Mouse (Mus musculus): ENCODE measurements at regions not wholly inside any gene's neighbourhood (a gene's known extent, or its start where the extent isn't known, plus 50 kb on each side); places are given as distances from the start of the nearest gene placed in this dataset.

- Histone ChIP-seq H3K36me3 (ENCODE audit: insufficient read depth, low read length) (no peaks in the 10 kb centered on the region), H3K9ac (replicated peaks; ENCODE audit: low read length, poor library complexity, severe bottlenecking) (no peak overlapping the region), H3K4me3 (ENCODE audit: low read depth, low read length) (no peak overlapping the region), H3K9me3 (ENCODE audit: low read length) (no peaks in the 10 kb centered on the region), H3K27ac (ENCODE audit: low read depth, low read length) (no peak overlapping the region), H3K4me1 (ENCODE audit: insufficient read depth, low read length) (no peaks in the 10 kb centered on the region), H3K4me2 (ENCODE audit: low read depth, low read length, poor library complexity, severe bottlenecking) (no peak overlapping the region), H3K27me3 (ENCODE audit: insufficient read depth, low read length) (no peaks in the 10 kb centered on the region)
- no peak for DNase-seq (ENCODE audit: low spot score)
- ATAC-seq (ENCODE audit: low FRiP score) = no peak
- 74% methylated on average over 7 of the region's 7 CpGs for WGBS
- TF ChIP-seq CTCF (IDR thresholded peaks at IDR 0.05) = no peak
Measured at GRCm38 (mm10) chr14:120170733-120171132, 104.7 kb upstream of the Mbnl2 start.

GRCm38 (mm10) chr14:120172058-120172457, 103.4 kb upstream of the Mbnl2 start:
- H3K4me3 ChIP-seq (ENCODE audit: low read depth, low read length) = no peak overlapping the region

GRCm38 (mm10) chr14:120172844-120173243, 102.6 kb upstream of the Mbnl2 start:
- WGBS = 91% methylated on average over 8 of the region's 8 CpGs
- DNase-seq (ENCODE audit: low spot score) (no peak), ATAC-seq (ENCODE audit: low FRiP score) (no peak)
- Histone ChIP-seq H3K9ac (replicated peaks; ENCODE audit: low read length, poor library complexity, severe bottlenecking) (no peak overlapping the region), H3K4me3 (ENCODE audit: low read depth, low read length) (no peak overlapping the region), H3K9me3 (ENCODE audit: low read length) (no peaks in the 10 kb centered on the region), H3K36me3 (ENCODE audit: insufficient read depth, low read length) (no peaks in the 10 kb centered on the region), H3K4me2 (ENCODE audit: low read depth, low read length, poor library complexity, severe bottlenecking) (no peak overlapping the region), H3K4me1 (ENCODE audit: insufficient read depth, low read length) (no peaks in the 10 kb centered on the region), H3K27ac (ENCODE audit: low read depth, low read length) (no peak overlapping the region), H3K27me3 (ENCODE audit: insufficient read depth, low read length) (no peaks in the 10 kb centered on the region)
- TF ChIP-seq CTCF (IDR thresholded peaks at IDR 0.05) = no peak

More at GRCm38 (mm10) chr14:120172058-120172457, 103.4 kb upstream of the Mbnl2 start:
- no peaks in the 10 kb centered on the region for H3K36me3 ChIP-seq (ENCODE audit: insufficient read depth, low read length)
- H3K27me3 ChIP-seq (ENCODE audit: insufficient read depth, low read length) = no peaks in the 10 kb centered on the region
- H3K9ac ChIP-seq (replicated peaks; ENCODE audit: low read length, poor library complexity, severe bottlenecking) = no peak overlapping the region
- ATAC-seq (ENCODE audit: low FRiP score) (no peak), DNase-seq (ENCODE audit: low spot score) (no peak)
- no peak overlapping the region for H3K4me2 ChIP-seq (ENCODE audit: low read depth, low read length, poor library complexity, severe bottlenecking)
- H3K27ac ChIP-seq (ENCODE audit: low read depth, low read length) = no peak overlapping the region
- H3K4me1 ChIP-seq (ENCODE audit: insufficient read depth, low read length) = no peaks in the 10 kb centered on the region
- no peak for TF ChIP-seq CTCF (IDR thresholded peaks at IDR 0.05)
- WGBS = 93% methylated on average over 4 of the region's 4 CpGs
- no peaks in the 10 kb centered on the region for H3K9me3 ChIP-seq (ENCODE audit: low read length)

GRCm38 (mm10) chr14:120174615-120175014, 100.9 kb upstream of the Mbnl2 start:
- no peak overlapping the region for H3K9ac ChIP-seq (replicated peaks; ENCODE audit: low read length, poor library complexity, severe bottlenecking)
- H3K4me2 ChIP-seq (ENCODE audit: low read depth, low read length, poor library complexity, severe bottlenecking) = no peak overlapping the region
- no peaks in the 10 kb centered on the region for H3K27me3 ChIP-seq (ENCODE audit: insufficient read depth, low read length)
- no peaks in the 10 kb centered on the region for H3K4me1 ChIP-seq (ENCODE audit: insufficient read depth, low read length)
- no peaks in the 10 kb centered on the region for H3K9me3 ChIP-seq (ENCODE audit: low read length)
- no peak for TF ChIP-seq CTCF (IDR thresholded peaks at IDR 0.05)
- H3K27ac ChIP-seq (ENCODE audit: low read depth, low read length) = no peak overlapping the region
- ATAC-seq (ENCODE audit: low FRiP score) = no peak
- H3K4me3 ChIP-seq (ENCODE audit: low read depth, low read length) = no peak overlapping the region
- 86% methylated on average over 5 of the region's 5 CpGs for WGBS
- DNase-seq (ENCODE audit: low spot score) = no peak
- no peaks in the 10 kb centered on the region for H3K36me3 ChIP-seq (ENCODE audit: insufficient read depth, low read length)

- Histone ChIP-seq H3K4me2 (ENCODE audit: low read depth, low read length, poor library complexity, severe bottlenecking) (no peak overlapping the region), H3K36me3 (ENCODE audit: insufficient read depth, low read length) (no peaks in the 10 kb centered on the region), H3K9ac (replicated peaks; ENCODE audit: low read length, poor library complexity, severe bottlenecking) (no peak overlapping the region), H3K4me3 (ENCODE audit: low read depth, low read length) (no peak overlapping the region), H3K9me3 (ENCODE audit: low read length) (no peaks in the 10 kb centered on the region), H3K27me3 (ENCODE audit: insufficient read depth, low read length) (no peaks in the 10 kb centered on the region), H3K4me1 (ENCODE audit: insufficient read depth, low read length) (no peaks in the 10 kb centered on the region), H3K27ac (ENCODE audit: low read depth, low read length) (no peak overlapping the region)
- ATAC-seq (ENCODE audit: low FRiP score) (no peak), DNase-seq (ENCODE audit: low spot score) (no peak)
- TF ChIP-seq CTCF (IDR thresholded peaks at IDR 0.05) = no peak
- WGBS = 41% methylated on average over 1 of the region's 1 CpGs
Measured at GRCm38 (mm10) chr14:120195218-120195617, 80.3 kb upstream of the Mbnl2 start.

GRCm38 (mm10) chr14:120211741-120212140, 63.7 kb upstream of the Mbnl2 start:
- Histone ChIP-seq H3K4me1 (ENCODE audit: insufficient read depth, low read length) (no peaks in the 10 kb centered on the region), H3K4me3 (ENCODE audit: low read depth, low read length) (no peak overlapping the region), H3K4me2 (ENCODE audit: low read depth, low read length, poor library complexity, severe bottlenecking) (no peak overlapping the region), H3K9me3 (ENCODE audit: low read length) (0 out of 2 replicates have a peak, but pooled peaks cover 2% of the 10 kb centered on the region), H3K27ac (ENCODE audit: low read depth, low read length) (no peak overlapping the region), H3K27me3 (ENCODE audit: insufficient read depth, low read length) (no peaks in the 10 kb centered on the region), H3K9ac (replicated peaks; ENCODE audit: low read length, poor library complexity, severe bottlenecking) (no peak overlapping the region), H3K36me3 (ENCODE audit: insufficient read depth, low read length) (no peaks in the 10 kb centered on the region)
- TF ChIP-seq CTCF (IDR thresholded peaks at IDR 0.05) = no peak
- no peak for DNase-seq (ENCODE audit: low spot score)
- no peak for ATAC-seq (ENCODE audit: low FRiP score)
- WGBS = 76% methylated on average over 3 of the region's 3 CpGs
